Mouse (Mus musculus): ENCODE measurements around the gene Hspa14. TPM values are rescaled to one million over a fixed set of nuclear protein-coding genes. Genes with fewer than 3 reads are reported as not detected.

Hspa14 gene
- 5.6 and 9.9 TPM in 2 replicates for polyA plus RNA-seq (2012; rRNA removed)

DNA sequence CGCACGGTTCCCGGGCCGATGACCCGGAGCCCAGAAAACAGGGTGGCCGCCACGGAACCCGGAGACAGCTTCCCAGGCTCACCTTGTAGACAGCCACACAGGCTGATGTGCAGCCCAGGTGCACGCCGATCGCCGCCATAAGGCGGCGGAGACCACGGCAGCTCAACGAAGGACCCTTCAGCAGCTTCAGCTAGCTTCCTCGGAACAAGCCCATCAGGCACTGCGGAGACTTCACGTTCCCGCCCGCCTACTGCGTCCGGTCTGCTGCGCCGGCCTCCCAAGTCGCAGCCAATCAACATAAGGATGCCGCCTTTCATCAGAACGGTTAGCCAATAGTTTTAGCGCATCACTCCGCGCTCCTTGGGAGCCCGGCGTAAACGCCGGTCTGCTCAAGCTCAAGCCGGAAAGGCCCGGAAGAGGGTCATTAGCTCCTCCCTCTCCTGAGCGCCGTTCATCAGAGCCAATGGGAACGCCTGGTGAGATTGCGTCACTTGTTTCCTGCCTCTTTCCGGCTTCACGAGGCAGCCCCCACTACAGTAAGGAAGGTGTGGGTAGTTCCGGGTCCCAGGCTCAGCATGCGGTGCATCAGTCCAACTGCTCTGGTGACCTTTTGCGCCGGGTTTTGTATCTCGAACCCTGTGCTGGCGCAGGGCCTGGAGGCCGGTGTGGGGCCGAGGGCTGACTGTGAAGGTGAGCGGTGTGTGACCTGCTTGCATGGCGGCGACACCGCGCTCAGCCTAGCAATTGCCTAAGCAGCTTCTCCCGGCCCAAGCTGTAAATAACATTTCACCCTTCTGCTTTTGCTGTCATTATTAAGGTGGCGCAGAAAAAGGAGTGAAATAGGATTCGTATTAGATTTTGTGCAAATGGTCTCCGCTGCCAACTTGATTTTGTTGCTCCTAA, at the start of gene Hspa14, which contains the start of the genes Gm45902 and Cdnf:
Hspa14 (minus strand) TSS at position 263 of the 903 bp plus-strand sequence.
Gm45902 (minus strand) TSS at position 239 of the 903 bp plus-strand sequence.
Cdnf (plus strand) TSS at position 479 of the 903 bp plus-strand sequence.
- Histone ChIP-seq H3K27me3 (ENCODE audit: control insufficient read depth, insufficient read depth, low read length) (no peaks in the 10 kb centered on the region), H3K36me3 (ENCODE audit: control insufficient read depth, insufficient read depth, low read length) (peaks cover 13% of the 10 kb centered on the region), H3K4me1 (ENCODE audit: control insufficient read depth, insufficient read depth, insufficient read length, low read length) (no peaks in the 10 kb centered on the region), H3K4me3 (ENCODE audit: low read depth, low read length) (peak within 1 kb of the TSS; percentile 82), H3K27ac (ENCODE audit: insufficient read depth, low read depth, low read length) (peak within 1 kb of the TSS; percentile 84)
- under 1% methylated on average over 60 of the region's 60 CpGs for WGBS
- TF ChIP-seq CTCF (IDR thresholded peaks at IDR 0.05; ENCODE audit: extremely low read depth, insufficient read length, insufficient replicate concordance, low read depth, low read length): no peak
- TF ChIP-seq POLR2A (IDR thresholded peaks at IDR 0.05; ENCODE audit: low read depth, low read length): peak; percentile 59; the same call in 1 of the 2 replicates

DNA sequence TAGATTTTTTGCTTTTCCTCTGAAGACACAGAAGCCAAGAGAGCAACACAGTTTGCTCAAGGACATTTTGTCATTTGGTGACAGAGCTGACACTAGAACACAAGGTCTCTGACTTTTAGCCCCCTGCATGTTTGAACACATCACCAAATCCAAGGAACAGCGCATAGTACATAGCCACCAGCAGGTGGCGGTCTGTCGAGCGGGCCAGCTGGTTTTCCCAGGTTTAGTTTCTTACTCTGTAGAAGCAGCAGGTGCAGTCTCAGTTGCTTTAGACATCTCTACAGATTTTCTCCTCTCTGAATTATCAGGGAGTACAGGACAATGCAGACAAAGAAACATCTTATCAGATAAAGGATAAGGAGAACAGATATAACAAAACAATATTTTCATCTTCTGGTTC, 34.0 kb upstream of the Hspa14 start:
- TF ChIP-seq POLR2A (IDR thresholded peaks at IDR 0.05; ENCODE audit: low read depth, low read length) (no peak), CTCF (IDR thresholded peaks at IDR 0.05; ENCODE audit: extremely low read depth, insufficient read length, insufficient replicate concordance, low read depth, low read length) (peak; percentile 98)
- no peak overlapping the region for H3K27ac ChIP-seq (ENCODE audit: insufficient read depth, low read depth, low read length)
- 2% methylated on average over 4 of the region's 4 CpGs for whole genome bisulfite sequencing
- no peaks in the 10 kb centered on the region for H3K4me1 ChIP-seq (ENCODE audit: control insufficient read depth, insufficient read depth, insufficient read length, low read length)
- H3K27me3 ChIP-seq (ENCODE audit: control insufficient read depth, insufficient read depth, low read length): no peaks in the 10 kb centered on the region
- no peak overlapping the region for H3K4me3 ChIP-seq (ENCODE audit: low read depth, low read length)
- no peaks in the 10 kb centered on the region for H3K36me3 ChIP-seq (ENCODE audit: control insufficient read depth, insufficient read depth, low read length)

DNA sequence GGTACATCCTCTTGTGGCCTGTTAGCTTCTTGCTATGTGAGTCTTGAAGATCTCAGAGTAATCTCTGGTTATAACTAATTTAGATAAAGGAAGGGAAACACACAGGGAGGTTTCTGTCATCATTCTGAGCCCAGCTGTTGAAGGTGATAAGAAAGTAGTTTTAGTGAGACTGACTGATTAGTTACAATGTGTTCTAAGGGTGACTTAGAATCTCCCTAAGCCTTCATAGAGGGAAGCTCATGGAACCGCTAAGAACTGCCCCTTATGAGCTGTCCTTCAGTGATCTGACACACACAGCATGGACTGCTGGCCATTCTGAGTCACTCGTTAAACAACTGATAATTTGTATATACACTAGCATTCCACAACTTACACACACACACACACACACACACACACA, 33.4 kb upstream of the Hspa14 start:
- no peaks in the 10 kb centered on the region for H3K4me1 ChIP-seq (ENCODE audit: control insufficient read depth, insufficient read depth, insufficient read length, low read length)
- TF ChIP-seq POLR2A (IDR thresholded peaks at IDR 0.05; ENCODE audit: low read depth, low read length): no peak
- TF ChIP-seq CTCF (IDR thresholded peaks at IDR 0.05; ENCODE audit: extremely low read depth, insufficient read length, insufficient replicate concordance, low read depth, low read length): no peak
- no peaks in the 10 kb centered on the region for H3K36me3 ChIP-seq (ENCODE audit: control insufficient read depth, insufficient read depth, low read length)
- WGBS: 43% methylated on average over 2 of the region's 2 CpGs
- no peak overlapping the region for H3K27ac ChIP-seq (ENCODE audit: insufficient read depth, low read depth, low read length)
- no peak overlapping the region for H3K4me3 ChIP-seq (ENCODE audit: low read depth, low read length)
- no peaks in the 10 kb centered on the region for H3K27me3 ChIP-seq (ENCODE audit: control insufficient read depth, insufficient read depth, low read length)

DNA sequence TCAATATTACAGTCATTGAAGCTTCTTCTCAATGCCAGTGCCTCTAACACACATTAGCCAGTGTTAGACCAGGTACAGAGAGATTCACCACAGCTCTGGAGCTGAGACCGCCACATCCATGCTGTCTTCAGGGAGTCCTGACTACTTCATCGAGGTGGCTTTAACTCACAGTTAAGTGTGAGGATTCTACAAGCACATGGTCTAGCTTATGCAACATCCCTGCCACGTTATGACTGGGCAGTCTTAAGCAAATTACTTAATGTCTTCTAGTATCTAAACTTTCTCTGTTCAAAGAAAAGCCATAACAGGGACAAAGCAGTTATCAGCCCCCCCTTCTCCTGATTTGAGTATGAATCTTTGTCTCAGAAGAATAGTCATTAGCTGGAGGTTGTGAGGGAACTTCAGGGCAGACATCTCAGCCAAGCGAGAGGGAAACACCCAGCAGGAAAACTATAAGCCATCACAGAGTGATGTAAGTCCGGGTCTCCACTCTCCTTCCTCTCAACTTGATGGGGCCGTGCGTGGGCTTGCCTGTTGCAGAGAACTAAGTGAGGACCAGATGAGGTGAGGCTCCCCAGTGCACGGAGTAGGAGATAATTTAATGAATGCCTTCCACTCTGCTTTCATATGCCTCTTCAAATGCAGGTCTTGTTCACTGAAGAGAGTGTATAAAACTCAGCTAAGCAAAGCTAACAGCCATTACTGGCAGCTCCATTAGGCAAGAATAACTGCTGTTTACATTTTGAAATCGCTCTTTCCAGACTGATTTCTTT, 28.9 kb upstream of the Hspa14 start:
- H3K27ac ChIP-seq (ENCODE audit: insufficient read depth, low read depth, low read length): no peak overlapping the region
- no peak overlapping the region for H3K4me3 ChIP-seq (ENCODE audit: low read depth, low read length)
- H3K36me3 ChIP-seq (ENCODE audit: control insufficient read depth, insufficient read depth, low read length): no peaks in the 10 kb centered on the region
- H3K27me3 ChIP-seq (ENCODE audit: control insufficient read depth, insufficient read depth, low read length): no peaks in the 10 kb centered on the region
- no peaks in the 10 kb centered on the region for H3K4me1 ChIP-seq (ENCODE audit: control insufficient read depth, insufficient read depth, insufficient read length, low read length)
- WGBS: 58% methylated on average over 9 of the region's 9 CpGs
- TF ChIP-seq POLR2A (IDR thresholded peaks at IDR 0.05; ENCODE audit: low read depth, low read length): no peak
- no peak for TF ChIP-seq CTCF (IDR thresholded peaks at IDR 0.05; ENCODE audit: extremely low read depth, insufficient read length, insufficient replicate concordance, low read depth, low read length)

DNA sequence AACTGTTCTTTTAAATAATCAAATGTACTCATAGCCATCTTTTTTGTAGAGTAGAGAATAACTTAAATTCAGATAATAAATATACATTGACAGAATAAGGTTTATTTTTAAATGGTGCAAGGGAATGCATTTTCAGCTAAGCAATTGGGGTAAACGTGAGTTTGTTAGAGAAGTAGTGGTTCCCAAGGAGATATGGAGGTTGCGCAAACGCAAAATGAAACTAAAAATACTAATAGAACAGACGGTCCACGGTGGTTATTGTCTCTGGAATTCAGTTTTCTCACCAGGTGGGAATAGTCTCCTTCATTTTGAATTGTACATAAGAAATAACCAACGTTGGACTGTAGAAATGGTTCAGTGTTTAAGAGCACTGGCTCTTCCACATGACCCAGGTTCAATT, 13.7 kb upstream of the Hspa14 start:
- 48% methylated on average over 6 of the region's 6 CpGs for WGBS
- no peaks in the 10 kb centered on the region for H3K27me3 ChIP-seq (ENCODE audit: control insufficient read depth, insufficient read depth, low read length)
- TF ChIP-seq POLR2A (IDR thresholded peaks at IDR 0.05; ENCODE audit: low read depth, low read length) (no peak), CTCF (IDR thresholded peaks at IDR 0.05; ENCODE audit: extremely low read depth, insufficient read length, insufficient replicate concordance, low read depth, low read length) (no peak)
- H3K4me3 ChIP-seq (ENCODE audit: low read depth, low read length): no peak overlapping the region
- H3K4me1 ChIP-seq (ENCODE audit: control insufficient read depth, insufficient read depth, insufficient read length, low read length): no peaks in the 10 kb centered on the region
- no peaks in the 10 kb centered on the region for H3K36me3 ChIP-seq (ENCODE audit: control insufficient read depth, insufficient read depth, low read length)
- no peak overlapping the region for H3K27ac ChIP-seq (ENCODE audit: insufficient read depth, low read depth, low read length)

DNA sequence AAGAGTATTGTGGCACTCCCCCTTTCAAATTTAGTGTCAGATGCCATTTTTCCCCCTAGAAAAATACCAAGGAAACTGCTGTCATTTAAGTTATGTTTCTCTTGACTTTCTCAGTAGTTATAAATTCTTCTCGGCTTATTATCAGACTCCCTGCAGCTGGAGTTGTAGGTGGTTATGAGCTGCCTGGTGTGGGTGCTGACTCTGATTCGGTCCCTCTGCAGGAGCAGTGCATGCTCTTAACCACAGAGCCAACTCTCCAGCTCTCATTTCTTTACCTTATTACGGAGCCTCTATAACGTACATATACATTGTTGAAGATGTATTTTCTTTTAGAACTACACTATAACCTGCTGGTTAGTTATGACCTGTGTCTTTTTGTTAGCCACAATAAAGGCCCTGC, 9.9 kb upstream of the Hspa14 start:
- 74% methylated on average over 4 of the region's 4 CpGs for WGBS

More for the DNA sequence above, 9.9 kb upstream of the Hspa14 start:
- Histone ChIP-seq H3K27me3 (ENCODE audit: control insufficient read depth, insufficient read depth, low read length) (no peaks in the 10 kb centered on the region), H3K36me3 (ENCODE audit: control insufficient read depth, insufficient read depth, low read length) (no peaks in the 10 kb centered on the region), H3K4me3 (ENCODE audit: low read depth, low read length) (no peak overlapping the region), H3K4me1 (ENCODE audit: control insufficient read depth, insufficient read depth, insufficient read length, low read length) (no peaks in the 10 kb centered on the region), H3K27ac (ENCODE audit: insufficient read depth, low read depth, low read length) (no peak overlapping the region)
- no peak for TF ChIP-seq POLR2A (IDR thresholded peaks at IDR 0.05; ENCODE audit: low read depth, low read length)
- no peak for TF ChIP-seq CTCF (IDR thresholded peaks at IDR 0.05; ENCODE audit: extremely low read depth, insufficient read length, insufficient replicate concordance, low read depth, low read length)

Measured in small intestine, adult 2 months (tissue).